Mouse (Mus musculus) limb, embryonic 12.5 days (tissue): Measurements from ENCODE around the gene Myo16. TPM values are rescaled to one million over a fixed set of nuclear protein-coding genes. Genes with fewer than 3 reads are reported as not detected.

Source experiments
- ATAC-seq: fragments of 200-750 bp; cut with Nextera tagmentation; 2 replicates; pipeline ENCODE4 v1.8.0; 2017; ENCODE audit warnings: low read depth, moderate TSS enrichment; ENCODE audit not compliant: insufficient number of reproducible peaks, insufficient read depth, low FRiP score, low TSS enrichment
- H3K27ac ChIP-seq: fragments of 300-500 bp; sonication (generic); 2 replicates; pipeline ENCODE4 v1.5.1; 2016; ENCODE audit warnings: mild to moderate bottlenecking, moderate library complexity
- H3K27me3 ChIP-seq: fragments of 300-500 bp; sonication (generic); 2 replicates; pipeline ENCODE4 v1.6.1; 2016; ENCODE audit warnings: mild to moderate bottlenecking, moderate library complexity
- H3K36me3 ChIP-seq: fragments of 300-500 bp; sonication (generic); 2 replicates; pipeline ENCODE4 v1.6.1; 2016; ENCODE audit warnings: mild to moderate bottlenecking, moderate library complexity
- H3K4me1 ChIP-seq: fragments of 300-500 bp; sonication (generic); replicated peaks from 2 replicates; pipeline ENCODE4 v1.6.1; 2016
- H3K4me2 ChIP-seq: fragments of 300-500 bp; sonication (generic); 2 replicates; pipeline ENCODE4 v1.6.1; 2016; ENCODE audit warnings: mild to moderate bottlenecking, moderate library complexity
- H3K4me3 ChIP-seq: fragments of 300-500 bp; sonication (generic); replicated peaks from 2 replicates; pipeline ENCODE4 v1.5.1; 2016; ENCODE audit warnings: mild to moderate bottlenecking
- H3K9ac ChIP-seq: fragments of 300-500 bp; sonication (generic); replicated peaks from 2 replicates; pipeline ENCODE4 v1.6.1; 2016; ENCODE audit warnings: mild to moderate bottlenecking, moderate library complexity
- H3K9me3 ChIP-seq: fragments of 300-500 bp; sonication (generic); 2 replicates; pipeline ENCODE4 v1.6.1; 2016; ENCODE audit warnings: mild to moderate bottlenecking, moderate library complexity
- WGBS: fragments of 180-500 bp; shearing (Covaris S2); methylation state at CpG from one replicate; pipeline ENCODE4 v1.1.7; 2016; 5-methylcytosine and 5-hydroxymethylcytosine counted together
- polyA plus RNA-seq: library from polyadenylated mRNA; unstranded; fragments of >200 nt; fragmentation: Nextera tagmentation; extraction: Ambion mirVana; gene quantifications from 2 replicates; pipeline ENCODE4 v1.2.1, GENCODE M21; 2016

Myo16 gene
- 0.47 and 0.50 TPM in 2 replicates for polyA plus RNA-seq

DNA sequence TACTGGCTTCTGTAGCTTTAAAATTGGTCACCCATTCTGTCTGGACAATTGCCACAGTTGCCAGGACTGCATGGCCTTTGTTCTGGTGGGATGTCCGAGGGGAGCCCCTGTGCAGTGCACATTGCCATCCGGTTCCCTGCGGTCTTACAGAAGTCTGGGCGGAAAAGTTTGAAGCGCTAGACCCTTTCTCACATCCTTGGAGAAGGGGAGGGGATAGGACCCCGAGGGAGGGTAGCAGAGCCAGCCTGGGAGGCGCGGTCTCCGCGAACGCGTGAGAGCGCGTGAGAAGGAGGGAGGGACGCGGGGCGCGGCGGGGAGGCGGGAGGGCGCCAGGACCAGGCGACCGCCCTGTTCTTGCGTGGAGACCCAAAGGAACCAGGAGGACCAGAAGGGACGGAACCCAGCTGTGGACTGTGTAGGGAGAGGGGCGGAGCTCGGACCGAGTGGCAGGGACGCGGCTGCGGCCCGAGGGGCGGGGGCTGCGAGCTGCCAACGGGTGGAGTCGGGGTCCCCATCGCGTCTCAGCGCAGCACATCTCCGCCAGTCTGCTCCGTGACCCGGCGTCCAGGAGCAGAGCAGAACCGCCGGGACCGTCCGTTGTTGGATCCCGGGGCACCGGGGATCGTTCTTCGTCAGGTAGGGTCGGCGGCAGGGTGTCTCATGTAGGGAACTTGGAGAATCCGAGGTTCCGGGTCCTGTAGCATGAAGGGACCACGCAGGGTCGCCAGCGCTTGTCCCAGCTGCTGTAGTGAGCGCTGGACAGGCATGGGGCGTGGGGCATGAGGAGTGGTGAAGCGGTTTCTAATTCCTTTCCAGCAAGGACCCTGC lies at the start of gene Myo16:
Gene Myo16 (plus strand): TSS at position 301 of the 828 bp plus-strand sequence.
- Histone ChIP-seq H3K9me3 (peaks cover 4% of the 10 kb centered on the region; the same call in 1 of the 2 replicates), H3K36me3 (no peaks in the 10 kb centered on the region), H3K4me2 (peak within 1 kb of the TSS; percentile 83), H3K4me1 (no peaks in the 10 kb centered on the region), H3K4me3 (peak within 1 kb of the TSS; percentile 67), H3K9ac (peak within 1 kb of the TSS; percentile 67), H3K27me3 (peaks cover 33% of the 10 kb centered on the region), H3K27ac (no peak within 1 kb of the TSS)
- peak; percentile 80 for ATAC-seq
- under 1% methylated on average over 59 of the region's 61 CpGs for WGBS

DNA sequence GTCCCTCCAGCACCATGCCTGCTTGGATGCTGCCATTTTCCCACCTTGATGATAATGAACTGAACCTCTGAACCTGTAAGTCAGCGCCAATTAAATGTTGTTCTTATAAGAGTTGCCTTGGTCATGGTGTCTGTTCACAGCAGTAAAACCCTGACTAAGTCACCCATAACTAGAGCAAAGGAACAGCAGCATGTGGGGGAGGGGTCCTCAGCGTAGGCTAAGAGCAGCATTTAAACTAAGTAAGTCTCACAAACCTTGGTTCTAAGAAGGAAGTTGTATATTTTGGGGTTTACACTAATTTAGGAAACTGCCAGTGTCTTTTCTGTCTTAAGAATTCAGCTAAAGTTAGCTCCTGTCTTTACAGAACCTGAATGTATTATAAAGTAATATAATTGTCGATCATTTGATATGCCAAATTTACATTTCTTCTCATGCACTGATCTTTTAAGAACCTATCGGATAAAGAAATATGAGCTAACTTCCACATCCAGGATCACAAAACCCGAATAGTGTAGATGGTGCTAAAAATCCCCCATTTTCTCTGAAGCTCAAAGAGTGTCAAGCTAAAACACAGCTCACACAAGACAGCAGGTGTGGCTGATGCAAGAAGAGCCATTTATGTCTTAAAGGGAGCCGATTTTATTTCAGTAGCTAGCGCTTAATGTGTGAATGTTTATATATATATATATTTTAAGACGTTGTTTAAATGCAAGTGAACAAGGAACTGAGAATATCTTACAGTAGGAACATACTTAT lies 45.0 kb upstream of the Myo16 start:
- Histone ChIP-seq H3K4me3 (no peak overlapping the region), H3K27me3 (no peaks in the 10 kb centered on the region), H3K36me3 (no peaks in the 10 kb centered on the region), H3K4me1 (no peaks in the 10 kb centered on the region), H3K4me2 (no peak overlapping the region), H3K27ac (no peak overlapping the region), H3K9me3 (no peaks in the 10 kb centered on the region), H3K9ac (no peak overlapping the region)
- ATAC-seq: no peak
- 83% methylated on average over 8 of the region's 8 CpGs for WGBS

DNA sequence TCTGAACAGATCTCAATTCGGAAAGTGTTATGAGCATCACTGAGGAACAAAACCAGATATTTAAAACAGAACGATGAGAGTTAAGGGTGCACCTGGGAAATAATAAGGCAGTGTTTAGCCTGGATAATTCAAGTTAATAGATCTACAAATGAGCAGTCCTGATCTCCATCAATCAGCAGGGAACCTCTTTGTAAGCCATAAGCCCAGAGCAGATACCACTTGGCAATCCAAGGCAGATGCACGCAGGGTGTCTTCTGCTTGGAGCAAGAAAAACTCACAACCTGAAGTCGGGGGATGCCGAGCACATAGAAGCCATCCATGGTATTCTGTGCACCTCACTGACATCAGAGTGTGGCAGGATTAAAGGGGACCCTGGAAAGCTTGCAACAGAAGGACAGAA lies 31.0 kb upstream of the Myo16 start:
- no peaks in the 10 kb centered on the region for H3K27me3 ChIP-seq
- H3K4me2 ChIP-seq: no peak overlapping the region
- H3K4me3 ChIP-seq: no peak overlapping the region
- H3K36me3 ChIP-seq: no peaks in the 10 kb centered on the region
- no peaks in the 10 kb centered on the region for H3K4me1 ChIP-seq
- no peak overlapping the region for H3K9ac ChIP-seq
- WGBS: 82% methylated on average over 5 of the region's 5 CpGs
- ATAC-seq: no peak
- H3K9me3 ChIP-seq: no peaks in the 10 kb centered on the region
- no peak overlapping the region for H3K27ac ChIP-seq

DNA sequence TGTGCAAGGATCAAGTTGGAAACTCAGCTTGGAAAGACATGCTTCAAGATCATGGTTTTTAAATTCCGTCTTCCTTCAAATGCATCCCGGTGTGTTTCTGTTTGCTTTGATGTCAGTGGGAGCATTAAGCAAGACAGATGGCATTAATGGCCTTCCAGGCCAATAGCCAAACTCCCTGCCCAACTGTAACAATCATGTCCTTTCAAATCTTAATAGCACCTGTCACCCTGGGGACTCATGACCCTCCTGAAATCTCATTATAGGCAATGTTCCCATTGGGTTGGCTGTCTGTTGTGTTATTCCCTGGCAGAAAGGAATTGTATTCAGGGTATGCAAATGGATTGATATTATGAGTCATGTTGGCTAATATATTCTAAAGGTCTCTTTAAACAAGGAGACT lies 30.3 kb upstream of the Myo16 start:
- ATAC-seq: no peak
- Histone ChIP-seq H3K27me3 (no peaks in the 10 kb centered on the region), H3K36me3 (no peaks in the 10 kb centered on the region), H3K4me2 (no peak overlapping the region), H3K9ac (no peak overlapping the region), H3K27ac (no peak overlapping the region), H3K4me3 (no peak overlapping the region), H3K9me3 (no peaks in the 10 kb centered on the region), H3K4me1 (no peaks in the 10 kb centered on the region)
- WGBS: 80% methylated on average over 2 of the region's 2 CpGs

DNA sequence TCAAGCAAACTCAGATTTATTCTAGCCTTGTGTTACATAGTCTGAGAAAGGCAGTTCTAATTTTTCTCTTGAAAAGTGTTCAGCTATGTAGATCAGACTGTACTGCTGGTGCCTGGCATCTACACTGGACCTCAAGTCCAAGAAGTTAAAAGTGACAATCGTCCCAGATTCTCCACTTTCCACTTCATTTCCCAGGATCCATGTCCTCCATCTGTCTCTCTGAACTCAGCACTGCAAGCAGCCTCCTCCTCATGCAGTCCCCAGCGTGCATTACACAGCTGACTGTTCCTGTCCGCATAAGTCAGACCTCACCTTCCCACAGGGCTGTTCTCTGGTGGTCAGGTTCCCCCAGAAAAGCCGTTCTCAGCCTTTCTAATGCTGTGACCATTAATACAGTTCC lies 28.0 kb upstream of the Myo16 start:
- H3K36me3 ChIP-seq: no peaks in the 10 kb centered on the region
- WGBS: 74% methylated on average over 4 of the region's 4 CpGs
- H3K4me1 ChIP-seq: no peaks in the 10 kb centered on the region
- no peak for ATAC-seq
- no peak overlapping the region for H3K9ac ChIP-seq
- H3K4me3 ChIP-seq: no peak overlapping the region
- no peaks in the 10 kb centered on the region for H3K27me3 ChIP-seq
- H3K9me3 ChIP-seq: no peaks in the 10 kb centered on the region
- H3K4me2 ChIP-seq: no peak overlapping the region
- H3K27ac ChIP-seq: no peak overlapping the region

DNA sequence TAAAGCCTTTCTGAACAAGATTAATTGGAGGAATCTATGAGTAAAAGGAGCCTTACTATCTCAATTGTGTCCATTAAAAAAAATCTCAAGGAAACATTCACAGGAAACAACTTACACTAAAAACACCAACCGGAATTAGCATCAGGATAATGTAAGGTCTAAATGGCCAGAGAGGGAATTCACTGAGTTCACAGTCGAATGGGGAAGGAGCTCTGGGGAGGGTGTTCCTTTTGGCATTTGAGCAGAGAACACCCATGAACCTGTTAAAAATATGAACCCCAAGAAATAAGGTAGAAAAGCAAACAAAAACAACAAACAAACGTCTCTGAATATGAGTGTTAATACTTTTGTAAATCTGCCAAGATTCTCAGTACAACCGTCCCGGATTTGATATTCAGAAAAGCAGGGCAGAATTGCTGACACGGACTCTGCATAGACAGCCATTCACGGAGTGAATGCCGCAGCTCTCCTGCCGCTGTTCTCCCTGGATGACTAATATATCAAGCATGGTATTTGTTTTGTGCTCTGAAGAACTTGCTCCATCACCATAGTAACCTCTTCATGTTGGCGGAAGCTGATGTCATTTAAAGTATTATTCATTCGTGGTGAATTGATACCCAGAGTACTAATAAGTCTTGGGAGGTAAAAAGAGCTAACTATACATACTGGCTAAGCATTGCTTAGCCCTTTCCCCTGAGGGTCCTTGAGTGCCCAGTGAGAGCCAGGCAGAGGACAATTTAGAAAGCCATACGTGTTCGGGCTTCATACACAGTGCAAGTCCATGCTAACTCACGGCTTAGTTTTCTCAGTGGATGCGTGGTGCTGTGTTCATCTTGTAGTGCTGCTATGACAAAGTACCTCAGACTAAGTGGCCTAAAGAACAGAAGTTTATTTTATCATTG lies 22.9 kb upstream of the Myo16 start:
- Histone ChIP-seq H3K9me3 (no peaks in the 10 kb centered on the region), H3K4me2 (no peak overlapping the region), H3K27ac (no peak overlapping the region), H3K4me1 (no peaks in the 10 kb centered on the region), H3K36me3 (no peaks in the 10 kb centered on the region), H3K4me3 (no peak overlapping the region), H3K27me3 (no peaks in the 10 kb centered on the region), H3K9ac (no peak overlapping the region)
- ATAC-seq: no peak
- 84% methylated on average over 15 of the region's 15 CpGs for WGBS

DNA sequence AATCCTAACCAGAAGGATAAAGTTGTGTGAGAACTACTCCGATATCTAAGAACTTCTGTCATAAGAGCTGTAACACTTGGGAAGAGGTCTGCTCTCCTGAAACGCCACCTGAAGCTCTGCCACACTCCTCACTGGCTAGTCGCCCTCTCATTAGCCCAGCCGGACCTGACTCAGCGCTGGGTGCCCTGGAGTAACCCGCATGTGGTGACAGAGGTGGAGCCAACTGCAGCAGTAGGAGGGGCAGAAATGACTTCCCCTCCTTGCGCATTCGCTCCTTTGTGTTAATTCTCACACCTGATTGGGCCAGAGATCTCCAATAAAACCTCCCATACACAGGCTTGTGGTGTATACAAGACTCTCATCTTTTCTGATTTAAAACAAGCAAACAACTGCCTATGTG lies 14.2 kb upstream of the Myo16 start:
- no peak for ATAC-seq
- Histone ChIP-seq H3K4me1 (no peaks in the 10 kb centered on the region; the same call in 1 of the 2 replicates), H3K9me3 (no peaks in the 10 kb centered on the region), H3K4me3 (no peak overlapping the region), H3K36me3 (no peaks in the 10 kb centered on the region), H3K9ac (no peak overlapping the region), H3K27ac (no peak overlapping the region), H3K27me3 (0 out of 2 replicates have a peak, but pooled peaks cover 6% of the 10 kb centered on the region), H3K4me2 (peak overlapping the region; percentile 19)
- 15% methylated on average over 8 of the region's 8 CpGs for WGBS

DNA sequence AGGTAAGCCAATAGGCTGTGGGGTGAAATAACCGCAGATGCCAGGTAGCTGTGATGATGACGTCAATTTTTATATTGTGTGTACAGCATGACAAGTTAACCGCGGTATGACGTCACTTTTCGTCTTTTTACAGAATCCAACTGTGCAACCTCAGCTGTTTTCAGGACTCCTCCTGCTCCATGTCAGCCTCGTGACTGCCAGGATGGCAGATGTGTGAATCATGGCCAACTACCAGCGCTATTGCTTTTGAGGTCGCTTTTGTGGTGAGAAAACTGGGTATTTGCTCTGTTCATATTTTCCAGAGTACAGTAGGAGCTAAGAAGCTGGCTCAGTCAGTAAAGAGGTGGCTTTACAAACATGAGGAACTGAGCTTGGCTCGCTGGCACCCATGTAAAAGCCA lies 9.8 kb upstream of the Myo16 start:
- Histone ChIP-seq H3K4me3 (no peak overlapping the region), H3K4me2 (no peak overlapping the region), H3K9me3 (no peaks in the 10 kb centered on the region), H3K27ac (no peak overlapping the region), H3K36me3 (no peaks in the 10 kb centered on the region), H3K9ac (no peak overlapping the region), H3K4me1 (no peaks in the 10 kb centered on the region; the same call in 1 of the 2 replicates), H3K27me3 (0 out of 2 replicates have a peak, but pooled peaks cover 8% of the 10 kb centered on the region)
- ATAC-seq: no peak
- WGBS: 85% methylated on average over 10 of the region's 10 CpGs

DNA sequence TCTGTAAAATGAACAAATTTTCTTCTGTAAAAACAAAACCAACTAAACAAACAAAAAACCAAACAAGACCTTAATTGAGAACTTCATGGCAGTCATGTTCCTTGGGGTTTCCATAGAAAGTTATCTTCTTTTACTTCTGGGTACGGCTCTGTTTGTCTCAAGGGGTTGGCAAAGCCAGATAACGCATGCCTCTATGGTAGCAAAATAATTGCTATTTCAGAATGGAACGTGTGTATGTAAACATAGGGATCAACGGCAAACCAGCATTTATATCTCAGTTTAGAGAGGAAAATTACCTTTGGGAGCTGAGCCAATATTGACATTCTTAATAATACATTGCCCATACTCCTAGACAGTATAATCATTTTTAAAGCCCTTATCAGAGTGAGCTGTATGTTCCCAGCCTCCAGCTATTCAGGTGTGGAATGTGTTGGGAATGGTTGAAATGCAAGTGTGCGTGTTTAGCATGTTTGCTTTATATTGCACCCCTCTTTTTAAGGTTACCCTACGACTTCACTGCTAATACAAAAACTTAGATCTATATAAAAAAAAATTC lies 1.9 kb upstream of the Myo16 start:
- WGBS: 83% methylated on average over 6 of the region's 6 CpGs
- peaks cover 4% of the 10 kb centered on the region; the same call in 1 of the 2 replicates for H3K9me3 ChIP-seq

DNA sequence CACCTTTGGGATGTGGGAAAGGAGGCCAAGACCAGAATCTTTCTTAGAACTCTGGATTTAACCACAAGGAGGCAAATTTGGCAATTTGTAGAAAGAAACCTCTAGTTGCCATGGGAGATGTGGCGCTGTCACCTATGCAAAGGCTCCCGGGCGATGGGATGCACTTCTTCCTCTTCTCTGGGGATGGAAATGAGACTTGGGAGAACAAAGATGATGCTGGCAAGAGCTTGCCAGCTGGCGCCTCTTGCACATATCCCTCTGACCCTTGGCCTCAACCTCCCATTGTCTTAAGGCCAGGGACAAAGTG lies 681 bp downstream of the Myo16 start:
- peak overlapping the region; percentile 83 for H3K4me2 ChIP-seq
- peaks cover 33% of the 10 kb centered on the region for H3K27me3 ChIP-seq
- H3K9me3 ChIP-seq: peaks cover 4% of the 10 kb centered on the region; the same call in 1 of the 2 replicates
- no peaks in the 10 kb centered on the region for H3K36me3 ChIP-seq
- peak overlapping the region; percentile 67 for H3K9ac ChIP-seq
- no peak for ATAC-seq
- H3K4me1 ChIP-seq: no peaks in the 10 kb centered on the region
- WGBS: 20% methylated on average over 4 of the region's 4 CpGs
- H3K4me3 ChIP-seq: peak overlapping the region; percentile 67
- H3K27ac ChIP-seq: no peak overlapping the region

More for the DNA sequence above, 1.9 kb upstream of the Myo16 start:
- Histone ChIP-seq H3K27ac (no peak overlapping the region), H3K9ac (no peak overlapping the region), H3K36me3 (no peaks in the 10 kb centered on the region), H3K4me1 (no peaks in the 10 kb centered on the region), H3K27me3 (peaks cover 34% of the 10 kb centered on the region), H3K4me2 (no peak overlapping the region), H3K4me3 (no peak overlapping the region)
- no peak for ATAC-seq
